Mouse (Mus musculus) right cerebral cortex, postnatal 25 days (tissue): Measurements from ENCODE around the gene Tecpr2.

Source experiments
- DNase-seq: peaks from one replicate; pipeline ENCODE4 v3.0.0; 2022

Gene Tecpr2

GRCm38 (mm10) chr12:111008500-111009490 lies 119.7 kb downstream of the Tecpr2 start:
- DNase-seq = no peak

- no peak for DNase-seq
These were observed 120.7 kb downstream of the Tecpr2 start for GRCm38 (mm10) chr12:111009615-111010257.

- DNase-seq = no peak
These were observed 127.7 kb downstream of the Tecpr2 start for GRCm38 (mm10) chr12:111016807-111017206.

GRCm38 (mm10) chr12:111018068-111018467 lies 129.0 kb downstream of the Tecpr2 start:
- no peak for DNase-seq

- DNase-seq = no peak
These were observed 130.0 kb downstream of the Tecpr2 start for GRCm38 (mm10) chr12:111019086-111019485.

- no peak for DNase-seq
These were observed 132.1 kb downstream of the Tecpr2 start for GRCm38 (mm10) chr12:111021138-111021537.

- DNase-seq = no peak
These were observed 132.5 kb downstream of the Tecpr2 start for GRCm38 (mm10) chr12:111021577-111021976.
